Mouse (Mus musculus) midbrain, embryonic 16.5 days (tissue): Measurements from ENCODE around the gene Rprm. TPM values are rescaled to one million over a fixed set of nuclear protein-coding genes. Genes with fewer than 3 reads are reported as not detected.
A peak's percentile ranks its signal among the peaks of the same experiment; 100 is the strongest.

Source experiments
- ATAC-seq: fragments of 200-750 bp; cut with Nextera tagmentation; 2 replicates; pipeline ENCODE4 v1.8.0; 2017; ENCODE audit warnings: moderate TSS enrichment
- H3K27ac ChIP-seq: fragments of 300-500 bp; sonication (generic); 2 replicates; pipeline ENCODE4 v1.5.1; 2014; ENCODE audit warnings: mild to moderate bottlenecking, low read length, mixed read lengths
- H3K27me3 ChIP-seq: fragments of 300-500 bp; sonication (generic); 2 replicates; pipeline ENCODE4 v1.6.1; 2014; ENCODE audit warnings: low read depth, low read length, mixed read lengths; ENCODE audit not compliant: control insufficient read depth, insufficient read depth
- H3K36me3 ChIP-seq: fragments of 300-500 bp; sonication (generic); 2 replicates; pipeline ENCODE4 v1.6.1; 2014; ENCODE audit warnings: mild to moderate bottlenecking, low read length, moderate library complexity, mixed read lengths; ENCODE audit not compliant: control insufficient read depth, insufficient read depth
- H3K4me1 ChIP-seq: fragments of 300-500 bp; sonication (generic); 2 replicates; pipeline ENCODE4 v1.6.1; 2014; ENCODE audit warnings: mild to moderate bottlenecking, low read length, mixed read lengths; ENCODE audit not compliant: control insufficient read depth, insufficient read depth
- H3K4me2 ChIP-seq: fragments of 300-500 bp; sonication (generic); 2 replicates; pipeline ENCODE4 v1.6.1; 2014; ENCODE audit warnings: mild to moderate bottlenecking, low read length, mixed read lengths
- H3K4me3 ChIP-seq: fragments of 300-500 bp; sonication (generic); 2 replicates; pipeline ENCODE4 v1.5.1; 2014; ENCODE audit warnings: low read depth, mild to moderate bottlenecking, low read length, moderate library complexity, mixed read lengths
- H3K9ac ChIP-seq: fragments of 300-500 bp; sonication (generic); 2 replicates; pipeline ENCODE4 v1.6.1; 2014; ENCODE audit warnings: low read depth, low read length, mixed read lengths
- H3K9me3 ChIP-seq: fragments of 300-500 bp; sonication (generic); replicated peaks from 2 replicates; pipeline ENCODE4 v1.6.1; 2014; ENCODE audit warnings: mild to moderate bottlenecking, low read length, mixed read lengths; ENCODE audit not compliant: control insufficient read depth, poor library complexity, severe bottlenecking
- WGBS: fragments of 180-500 bp; shearing (Covaris S2); extraction: QIAGEN DNeasy Blood & Tissue Kit; methylation state at CpG from one replicate; pipeline ENCODE4 v1.1.7; 2014; 5-methylcytosine and 5-hydroxymethylcytosine counted together
- polyA plus RNA-seq: library from polyadenylated mRNA; unstranded; fragments of >200 nt; fragmentation: Nextera tagmentation; extraction: Ambion mirVana; gene quantifications from 2 replicates; pipeline ENCODE4 v1.2.1, GENCODE M21; 2015

The Rprm gene
- polyA plus RNA-seq, 1 experiment from 2014 or later = 171 TPM

DNA sequence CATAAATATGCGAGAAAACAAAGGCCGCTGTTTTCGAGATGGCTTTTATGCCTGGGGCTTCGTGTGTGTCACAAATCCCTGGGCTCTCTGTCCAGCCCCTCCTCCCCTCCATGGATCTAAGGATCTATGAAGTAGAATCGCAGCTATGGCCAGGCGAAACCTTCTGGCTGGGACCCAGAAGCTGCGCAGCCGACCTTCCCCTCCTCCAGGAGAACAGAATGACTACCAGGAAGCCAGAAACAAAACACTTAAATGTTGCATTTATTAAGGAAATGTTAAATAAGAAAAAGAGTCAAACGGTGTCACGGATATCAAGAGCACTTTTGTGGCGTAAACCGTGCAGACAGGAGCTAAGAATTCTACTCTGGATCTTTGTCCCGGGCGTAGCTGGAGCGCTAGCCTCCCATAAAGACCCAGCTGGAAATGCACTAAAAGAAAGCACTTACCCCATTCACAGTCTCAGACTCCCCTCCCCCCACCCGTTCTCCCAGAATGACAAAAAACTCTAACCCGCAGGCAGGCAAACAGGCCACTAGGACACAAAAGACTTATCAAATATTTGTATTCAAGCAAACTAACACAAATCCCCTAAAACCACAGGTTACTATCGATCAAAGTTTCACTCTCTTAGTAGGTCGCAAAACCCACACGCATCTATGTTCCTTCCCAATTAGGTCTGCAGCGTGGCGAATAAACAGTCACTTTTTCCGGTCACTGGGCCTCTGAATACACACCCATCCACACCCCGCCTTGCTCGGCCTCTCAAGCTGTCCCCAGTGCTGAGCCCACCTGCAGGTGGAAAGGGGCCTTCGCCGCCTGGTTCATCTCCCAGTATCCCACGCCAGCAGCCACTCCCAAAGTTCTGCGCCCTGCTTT lies 1.3 kb downstream of the Rprm start:
- peak overlapping the region; percentile 68 for H3K27ac ChIP-seq
- no peaks in the 10 kb centered on the region for H3K9me3 ChIP-seq
- H3K9ac ChIP-seq = peak overlapping the region; percentile 68
- peak; percentile 26 for ATAC-seq
- H3K4me2 ChIP-seq = peak overlapping the region; percentile 94
- H3K4me3 ChIP-seq = peak overlapping the region; percentile 63
- 0% methylated on average over 29 of the region's 29 CpGs for WGBS
- no peaks in the 10 kb centered on the region for H3K36me3 ChIP-seq
- no peaks in the 10 kb centered on the region for H3K27me3 ChIP-seq
- H3K4me1 ChIP-seq = peaks cover 10% of the 10 kb centered on the region

DNA sequence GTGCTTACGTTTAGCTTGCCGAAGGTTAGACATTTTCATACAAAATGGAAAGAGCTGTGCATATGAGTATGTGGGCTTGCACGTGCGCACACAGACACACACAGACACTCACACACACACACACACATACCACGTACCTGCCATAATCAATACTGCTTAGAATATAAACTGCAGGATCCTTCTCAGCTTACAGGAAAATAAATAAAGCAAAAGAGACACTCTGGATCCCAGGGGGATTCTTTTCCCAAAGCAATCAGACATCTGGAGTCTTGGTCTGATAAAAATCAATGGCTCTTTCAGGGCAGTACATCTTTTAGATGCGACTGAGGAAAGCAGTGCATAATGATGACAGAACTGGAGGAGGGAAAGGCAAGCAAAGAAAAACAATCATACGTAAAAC lies 6.4 kb downstream of the Rprm start:
- no peak overlapping the region for H3K27ac ChIP-seq
- H3K4me3 ChIP-seq = no peak overlapping the region
- H3K4me1 ChIP-seq = peaks cover 5% of the 10 kb centered on the region; the same call in 1 of the 2 replicates
- H3K4me2 ChIP-seq = no peak overlapping the region
- H3K36me3 ChIP-seq = no peaks in the 10 kb centered on the region
- H3K9me3 ChIP-seq = no peaks in the 10 kb centered on the region
- whole genome bisulfite sequencing = 60% methylated on average over 7 of the region's 7 CpGs
- no peak for ATAC-seq
- no peak overlapping the region for H3K9ac ChIP-seq
- H3K27me3 ChIP-seq = no peaks in the 10 kb centered on the region

- H3K27ac ChIP-seq = no peak overlapping the region
- no peaks in the 10 kb centered on the region for H3K27me3 ChIP-seq
- no peaks in the 10 kb centered on the region for H3K4me1 ChIP-seq
- H3K9ac ChIP-seq = no peak overlapping the region
- H3K4me3 ChIP-seq = no peak overlapping the region
- no peaks in the 10 kb centered on the region for H3K9me3 ChIP-seq
- H3K4me2 ChIP-seq = no peak overlapping the region
- no peak for ATAC-seq
- WGBS = 83% methylated on average over 1 of the region's 1 CpGs
- H3K36me3 ChIP-seq = no peaks in the 10 kb centered on the region
These were observed 13.8 kb downstream of the Rprm start for GRCm38 (mm10) chr2:54071526-54071925.

GRCm38 (mm10) chr2:54062421-54062820 lies 22.9 kb downstream of the Rprm start:
- no peak for ATAC-seq
- Histone ChIP-seq H3K9me3 (no peaks in the 10 kb centered on the region), H3K27ac (no peak overlapping the region), H3K4me3 (no peak overlapping the region), H3K9ac (no peak overlapping the region), H3K4me1 (no peaks in the 10 kb centered on the region), H3K36me3 (no peaks in the 10 kb centered on the region), H3K27me3 (no peaks in the 10 kb centered on the region), H3K4me2 (no peak overlapping the region)
- WGBS = 12% methylated on average over 1 of the region's 1 CpGs

DNA sequence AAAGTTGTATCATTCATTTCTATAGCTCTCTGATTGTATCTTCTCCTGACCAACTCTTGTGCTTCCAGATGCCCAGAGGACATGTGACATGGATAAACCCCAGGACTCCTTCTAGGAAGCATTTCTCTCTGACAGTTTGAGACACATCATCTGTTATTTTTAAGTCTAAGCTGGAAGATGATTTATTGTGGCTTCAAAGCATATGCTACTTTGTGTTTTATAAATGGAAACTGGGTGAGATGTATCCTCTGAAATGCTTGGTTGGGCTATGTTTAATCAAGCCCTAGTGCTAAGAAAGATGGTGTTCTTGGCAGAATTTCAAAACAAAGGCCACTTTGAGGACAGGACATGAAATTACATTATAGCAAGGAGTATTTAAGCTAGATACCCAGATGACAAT lies 24.3 kb downstream of the Rprm start:
- no peaks in the 10 kb centered on the region for H3K9me3 ChIP-seq
- no peak for ATAC-seq
- H3K36me3 ChIP-seq = no peaks in the 10 kb centered on the region
- H3K27me3 ChIP-seq = no peaks in the 10 kb centered on the region
- no peak overlapping the region for H3K4me3 ChIP-seq
- H3K4me1 ChIP-seq = no peaks in the 10 kb centered on the region
- no peak overlapping the region for H3K9ac ChIP-seq
- H3K27ac ChIP-seq = no peak overlapping the region
- no peak overlapping the region for H3K4me2 ChIP-seq
